Mouse (Mus musculus) heart, adult 2 months (tissue): ENCODE measurements around the gene Gpr107.

Experiments used
- CTCF ChIP-seq: fragments of 200-600 bp; IDR thresholded peaks from 2 replicates; pipeline ENCODE4 v1.8.1; 2022; ENCODE audit warnings: antibody characterized with exemption, mild to moderate bottlenecking, moderate library complexity
- EP300 ChIP-seq: fragments of 200-500 bp; IDR thresholded peaks from 2 replicates; pipeline ENCODE4 v1.6.1; 2011; ENCODE audit warnings: low read depth, low read length, control low read depth; ENCODE audit not compliant: insufficient read depth
- POLR2A ChIP-seq: fragments of 200-500 bp; IDR thresholded peaks from 2 replicates; pipeline ENCODE4 v1.6.1; 2011; ENCODE audit warnings: mild to moderate bottlenecking, low read depth, low read length, control low read depth; ENCODE audit not compliant: insufficient read depth

GRCm38 (mm10) chr2:31161620-31162019 lies 9.5 kb downstream of the Gpr107 start:
- TF ChIP-seq EP300 (no peak), POLR2A (no peak), CTCF (no peak)
